Mouse (Mus musculus): ENCODE results near the gene Prom2. TPM values are rescaled to one million over a fixed set of nuclear protein-coding genes. Genes with fewer than 3 reads are reported as not detected.

Prom2 gene
- polyA plus RNA-seq, 1 experiment from 2014 or later: 0.56 TPM

GRCm38 (mm10) chr2:127551078-127551477, 9.8 kb upstream of the Prom2 start:
- Histone ChIP-seq H3K9me3 (ENCODE audit: control insufficient read depth, low read length) (no peaks in the 10 kb centered on the region), H3K4me1 (ENCODE audit: control insufficient read depth, insufficient read depth, low read length) (no peaks in the 10 kb centered on the region), H3K9ac (ENCODE audit: low read depth, low read length) (no peak overlapping the region), H3K27me3 (replicated peaks; ENCODE audit: control insufficient read depth, insufficient read depth, low read length) (no peaks in the 10 kb centered on the region), H3K4me2 (ENCODE audit: low read depth, low read length) (no peak overlapping the region), H3K27ac (ENCODE audit: low read length) (no peak overlapping the region), H3K4me3 (ENCODE audit: low read length) (no peak overlapping the region), H3K36me3 (ENCODE audit: control insufficient read depth, insufficient read depth, low read length) (no peaks in the 10 kb centered on the region)
- 40% methylated on average over 5 of the region's 5 CpGs for WGBS
- ATAC-seq: no peak

- 67% methylated on average over 1 of the region's 1 CpGs for WGBS
- Histone ChIP-seq H3K9ac (ENCODE audit: low read depth, low read length) (no peak overlapping the region), H3K9me3 (ENCODE audit: control insufficient read depth, low read length) (no peaks in the 10 kb centered on the region), H3K4me2 (ENCODE audit: low read depth, low read length) (no peak overlapping the region), H3K27me3 (replicated peaks; ENCODE audit: control insufficient read depth, insufficient read depth, low read length) (no peaks in the 10 kb centered on the region), H3K36me3 (ENCODE audit: control insufficient read depth, insufficient read depth, low read length) (no peaks in the 10 kb centered on the region), H3K4me3 (ENCODE audit: low read length) (no peak overlapping the region), H3K4me1 (ENCODE audit: control insufficient read depth, insufficient read depth, low read length) (no peaks in the 10 kb centered on the region), H3K27ac (ENCODE audit: low read length) (no peak overlapping the region)
- ATAC-seq: no peak
Measured at GRCm38 (mm10) chr2:127550446-127550845, 9.2 kb upstream of the Prom2 start.

- ATAC-seq: no peak
- no peaks in the 10 kb centered on the region for H3K4me1 ChIP-seq (ENCODE audit: control insufficient read depth, insufficient read depth, low read length)
- H3K36me3 ChIP-seq (ENCODE audit: control insufficient read depth, insufficient read depth, low read length): no peaks in the 10 kb centered on the region
- no peaks in the 10 kb centered on the region for H3K9me3 ChIP-seq (ENCODE audit: control insufficient read depth, low read length)
- no peak overlapping the region for H3K4me3 ChIP-seq (ENCODE audit: low read length)
- H3K27me3 ChIP-seq (replicated peaks; ENCODE audit: control insufficient read depth, insufficient read depth, low read length): no peaks in the 10 kb centered on the region
- no peak overlapping the region for H3K4me2 ChIP-seq (ENCODE audit: low read depth, low read length)
- H3K9ac ChIP-seq (ENCODE audit: low read depth, low read length): no peak overlapping the region
- no peak overlapping the region for H3K27ac ChIP-seq (ENCODE audit: low read length)
Measured at GRCm38 (mm10) chr2:127549711-127550110, 8.4 kb upstream of the Prom2 start.

- WGBS: 71% methylated on average over 5 of the region's 5 CpGs
- Histone ChIP-seq H3K27me3 (replicated peaks; ENCODE audit: control insufficient read depth, insufficient read depth, low read length) (no peaks in the 10 kb centered on the region), H3K36me3 (ENCODE audit: control insufficient read depth, insufficient read depth, low read length) (no peaks in the 10 kb centered on the region), H3K4me1 (ENCODE audit: control insufficient read depth, insufficient read depth, low read length) (no peaks in the 10 kb centered on the region), H3K9ac (ENCODE audit: low read depth, low read length) (no peak overlapping the region), H3K4me2 (ENCODE audit: low read depth, low read length) (no peak overlapping the region), H3K27ac (ENCODE audit: low read length) (no peak overlapping the region), H3K4me3 (ENCODE audit: low read length) (no peak overlapping the region), H3K9me3 (ENCODE audit: control insufficient read depth, low read length) (no peaks in the 10 kb centered on the region)
- no peak for ATAC-seq
Measured at GRCm38 (mm10) chr2:127548342-127549074, 7.2 kb upstream of the Prom2 start.

DNA sequence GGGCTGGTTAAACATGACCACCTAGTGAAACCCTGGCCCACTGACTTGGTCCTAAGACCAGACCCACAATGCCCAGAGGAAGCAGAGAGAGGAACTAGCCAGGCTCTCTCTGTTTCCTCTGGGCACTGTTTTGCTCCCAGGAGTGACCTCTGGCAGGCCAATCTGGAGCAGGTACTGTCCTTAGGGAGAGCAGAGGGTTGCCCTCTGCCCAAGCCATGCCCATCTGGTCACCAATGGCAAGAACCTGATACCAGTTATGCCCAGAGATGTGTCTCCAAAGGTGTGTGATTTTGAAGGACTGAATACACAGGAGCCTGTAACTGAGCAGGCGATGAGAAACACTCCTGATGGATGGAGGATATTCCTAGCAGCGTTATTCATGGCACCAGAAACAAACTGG, 430 bp upstream of the Prom2 start:
- Histone ChIP-seq H3K4me2 (ENCODE audit: low read depth, low read length) (no peak overlapping the region), H3K4me1 (ENCODE audit: control insufficient read depth, insufficient read depth, low read length) (peaks cover 11% of the 10 kb centered on the region), H3K9ac (ENCODE audit: low read depth, low read length) (no peak overlapping the region), H3K27ac (ENCODE audit: low read length) (no peak overlapping the region), H3K4me3 (ENCODE audit: low read length) (no peak overlapping the region), H3K36me3 (ENCODE audit: control insufficient read depth, insufficient read depth, low read length) (no peaks in the 10 kb centered on the region), H3K9me3 (ENCODE audit: control insufficient read depth, low read length) (no peaks in the 10 kb centered on the region), H3K27me3 (replicated peaks; ENCODE audit: control insufficient read depth, insufficient read depth, low read length) (peaks cover 33% of the 10 kb centered on the region)
- no peak for ATAC-seq
- WGBS: 81% methylated on average over 2 of the region's 2 CpGs

DNA sequence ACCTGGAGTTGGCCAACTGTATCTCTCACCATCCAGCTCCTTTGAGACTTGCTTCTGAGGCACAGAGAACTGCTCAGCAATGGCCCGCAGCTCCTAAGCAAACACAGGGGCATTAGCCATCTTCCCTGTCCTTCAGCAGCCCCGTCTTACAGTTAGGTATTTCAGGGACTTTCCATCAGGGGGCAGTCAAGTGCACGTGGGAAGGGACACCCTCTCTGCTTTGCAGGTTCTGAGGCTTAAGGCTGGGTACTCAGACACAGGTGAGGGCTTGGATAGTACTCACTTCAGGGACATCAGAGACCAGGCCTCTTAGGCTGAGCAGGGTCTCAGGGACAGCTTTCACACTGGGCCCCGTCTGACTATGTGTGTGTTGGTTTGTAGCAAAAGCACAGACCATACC, 1.8 kb downstream of the Prom2 start:
- peaks cover 11% of the 10 kb centered on the region for H3K4me1 ChIP-seq (ENCODE audit: control insufficient read depth, insufficient read depth, low read length)
- no peak overlapping the region for H3K27ac ChIP-seq (ENCODE audit: low read length)
- no peak overlapping the region for H3K4me2 ChIP-seq (ENCODE audit: low read depth, low read length)
- WGBS: 30% methylated on average over 4 of the region's 4 CpGs
- H3K9me3 ChIP-seq (ENCODE audit: control insufficient read depth, low read length): no peaks in the 10 kb centered on the region
- H3K36me3 ChIP-seq (ENCODE audit: control insufficient read depth, insufficient read depth, low read length): no peaks in the 10 kb centered on the region
- no peak overlapping the region for H3K9ac ChIP-seq (ENCODE audit: low read depth, low read length)
- H3K4me3 ChIP-seq (ENCODE audit: low read length): no peak overlapping the region
- peaks cover 33% of the 10 kb centered on the region for H3K27me3 ChIP-seq (replicated peaks; ENCODE audit: control insufficient read depth, insufficient read depth, low read length)
- ATAC-seq: no peak

DNA sequence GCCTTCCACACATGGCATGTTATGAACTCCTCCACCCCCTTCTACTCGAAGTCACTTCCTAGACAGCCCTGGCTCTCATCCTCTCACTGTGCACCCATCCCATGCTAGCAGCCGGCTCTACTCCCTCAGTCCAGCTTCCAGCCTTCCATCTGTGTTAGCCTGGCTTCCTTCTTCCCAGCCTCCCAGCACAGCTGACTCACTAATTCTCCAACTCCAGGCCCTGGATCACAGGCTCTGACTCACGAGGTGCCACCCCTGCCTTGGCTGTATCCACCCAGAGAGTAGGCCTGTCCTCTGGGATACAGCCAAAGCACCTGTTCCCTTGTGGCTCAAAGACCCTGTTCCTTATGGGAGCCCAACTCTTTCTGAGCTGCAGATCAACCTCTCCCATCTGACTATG, 3.7 kb downstream of the Prom2 start:
- Histone ChIP-seq H3K4me3 (ENCODE audit: low read length) (no peak overlapping the region), H3K4me1 (ENCODE audit: control insufficient read depth, insufficient read depth, low read length) (peaks cover 11% of the 10 kb centered on the region), H3K9ac (ENCODE audit: low read depth, low read length) (no peak overlapping the region), H3K36me3 (ENCODE audit: control insufficient read depth, insufficient read depth, low read length) (no peaks in the 10 kb centered on the region), H3K9me3 (ENCODE audit: control insufficient read depth, low read length) (no peaks in the 10 kb centered on the region), H3K27me3 (replicated peaks; ENCODE audit: control insufficient read depth, insufficient read depth, low read length) (peaks cover 29% of the 10 kb centered on the region), H3K27ac (ENCODE audit: low read length) (no peak overlapping the region), H3K4me2 (ENCODE audit: low read depth, low read length) (no peak overlapping the region)
- no peak for ATAC-seq
- WGBS: 59% methylated on average over 3 of the region's 3 CpGs

DNA sequence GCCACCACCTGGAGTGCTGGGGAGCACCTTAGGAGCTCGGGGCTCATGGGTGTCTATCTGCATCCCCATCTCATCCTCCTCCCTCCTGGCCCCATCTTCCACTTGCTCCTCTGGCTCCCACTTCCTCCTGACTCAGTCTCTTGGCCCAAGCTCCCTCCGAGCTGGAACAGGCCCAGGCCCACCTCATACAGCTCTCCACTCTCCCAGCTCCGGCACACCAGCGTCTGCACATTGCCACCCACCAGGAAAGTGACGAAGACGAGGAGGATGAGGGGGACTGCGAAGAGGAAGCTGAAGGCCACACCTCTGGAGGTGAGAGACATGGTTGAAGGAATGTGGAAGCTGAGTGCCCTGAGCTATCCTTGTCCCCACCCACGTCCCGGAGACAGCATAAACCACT, 5.9 kb downstream of the Prom2 start:
- Histone ChIP-seq H3K4me1 (ENCODE audit: control insufficient read depth, insufficient read depth, low read length) (no peaks in the 10 kb centered on the region), H3K27ac (ENCODE audit: low read length) (no peak overlapping the region), H3K36me3 (ENCODE audit: control insufficient read depth, insufficient read depth, low read length) (no peaks in the 10 kb centered on the region), H3K4me2 (ENCODE audit: low read depth, low read length) (no peak overlapping the region), H3K4me3 (ENCODE audit: low read length) (no peak overlapping the region), H3K9me3 (ENCODE audit: control insufficient read depth, low read length) (no peaks in the 10 kb centered on the region), H3K27me3 (replicated peaks; ENCODE audit: control insufficient read depth, insufficient read depth, low read length) (peaks cover 15% of the 10 kb centered on the region), H3K9ac (ENCODE audit: low read depth, low read length) (no peak overlapping the region)
- WGBS: 82% methylated on average over 9 of the region's 9 CpGs
- no peak for ATAC-seq

GRCm38 (mm10) chr2:127532379-127532778, 8.9 kb downstream of the Prom2 start:
- no peak for ATAC-seq
- Histone ChIP-seq H3K4me1 (ENCODE audit: control insufficient read depth, insufficient read depth, low read length) (no peaks in the 10 kb centered on the region), H3K36me3 (ENCODE audit: control insufficient read depth, insufficient read depth, low read length) (no peaks in the 10 kb centered on the region), H3K9me3 (ENCODE audit: control insufficient read depth, low read length) (no peaks in the 10 kb centered on the region), H3K4me2 (ENCODE audit: low read depth, low read length) (no peak overlapping the region), H3K27ac (ENCODE audit: low read length) (no peak overlapping the region), H3K27me3 (replicated peaks; ENCODE audit: control insufficient read depth, insufficient read depth, low read length) (no peaks in the 10 kb centered on the region), H3K9ac (ENCODE audit: low read depth, low read length) (no peak overlapping the region), H3K4me3 (ENCODE audit: low read length) (no peak overlapping the region)
- WGBS: 12% methylated on average over 9 of the region's 9 CpGs

- no peak for ATAC-seq
- H3K9ac ChIP-seq (ENCODE audit: low read depth, low read length): no peak overlapping the region
- no peak overlapping the region for H3K4me3 ChIP-seq (ENCODE audit: low read length)
- H3K9me3 ChIP-seq (ENCODE audit: control insufficient read depth, low read length): no peaks in the 10 kb centered on the region
- no peaks in the 10 kb centered on the region for H3K4me1 ChIP-seq (ENCODE audit: control insufficient read depth, insufficient read depth, low read length)
- H3K4me2 ChIP-seq (ENCODE audit: low read depth, low read length): no peak overlapping the region
- H3K27me3 ChIP-seq (replicated peaks; ENCODE audit: control insufficient read depth, insufficient read depth, low read length): no peaks in the 10 kb centered on the region
- H3K27ac ChIP-seq (ENCODE audit: low read length): no peak overlapping the region
- WGBS: 74% methylated on average over 2 of the region's 2 CpGs
- no peaks in the 10 kb centered on the region for H3K36me3 ChIP-seq (ENCODE audit: control insufficient read depth, insufficient read depth, low read length)
Measured at GRCm38 (mm10) chr2:127531592-127531991, 9.7 kb downstream of the Prom2 start.

All from intestine, embryonic 16.5 days (tissue).